Mouse (Mus musculus): ENCODE measurements at regions not wholly inside any gene's neighbourhood (a gene's known extent, or its start where the extent isn't known, plus 50 kb on each side); places are given as distances from the start of the nearest gene placed in this dataset.

DNA sequence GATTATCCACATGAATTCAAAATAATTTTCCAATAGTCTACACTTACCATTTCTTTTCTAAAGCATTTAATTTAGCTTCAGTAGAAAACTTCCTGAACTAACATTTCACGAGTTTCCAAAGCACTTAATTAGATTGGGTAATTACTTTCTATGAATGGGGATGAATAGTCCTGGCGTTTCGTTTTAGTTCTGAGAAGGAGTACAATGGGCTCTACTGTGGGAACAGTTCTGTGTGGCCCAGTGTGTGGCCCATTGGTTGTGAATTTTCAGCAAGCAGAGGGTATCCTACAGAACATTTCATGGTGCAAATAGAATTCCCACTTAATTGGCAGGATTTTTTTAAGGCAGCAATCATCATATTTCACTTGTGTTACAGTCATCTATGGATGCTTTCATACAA, 95.5 kb downstream of the 1700017N19Rik start:
- TF ChIP-seq CTCF (IDR thresholded peaks at IDR 0.05; ENCODE audit: borderline replicate concordance, extremely low read depth, insufficient read depth, insufficient read length) (no peak), POLR2A (IDR thresholded peaks at IDR 0.05; ENCODE audit: borderline replicate concordance, extremely low read depth, insufficient read depth, insufficient read length, poor library complexity, severe bottlenecking) (no peak)
